Mouse (Mus musculus) embryonic facial prominence, embryonic 10.5 days (tissue): ENCODE results near the gene Bud23. TPM values are rescaled to one million over a fixed set of nuclear protein-coding genes. Genes with fewer than 3 reads are reported as not detected.
"Not testable (repeated sequence)": the region's sequence is repeated elsewhere in the genome, so short reads cannot be mapped to it uniquely, and the experiment has no call there.

ENCODE experiments used
- DNase-seq: peaks from one replicate; pipeline ENCODE4 v3.0.0-alpha.2; 2017; ENCODE audit warnings: low spot score
- H3K27ac ChIP-seq: fragments of 300-500 bp; sonication (generic); replicated peaks from 2 replicates; pipeline ENCODE4 v1.5.1; 2016; ENCODE audit warnings: mild to moderate bottlenecking
- H3K27me3 ChIP-seq: fragments of 300-500 bp; sonication (generic); replicated peaks from 2 replicates; pipeline ENCODE4 v1.6.1; 2016; ENCODE audit warnings: low read depth, mild to moderate bottlenecking; ENCODE audit not compliant: poor library complexity, severe bottlenecking
- H3K36me3 ChIP-seq: fragments of 300-500 bp; sonication (generic); replicated peaks from 2 replicates; pipeline ENCODE4 v1.6.1; 2016; ENCODE audit warnings: mild to moderate bottlenecking, moderate library complexity
- H3K4me1 ChIP-seq: fragments of 300-500 bp; sonication (generic); 2 replicates; pipeline ENCODE4 v1.6.1; 2016
- H3K4me3 ChIP-seq: fragments of 300-500 bp; sonication (generic); 2 replicates; pipeline ENCODE4 v1.5.1; 2016; ENCODE audit warnings: mild to moderate bottlenecking, moderate library complexity
- H3K9me3 ChIP-seq: fragments of 300-500 bp; sonication (generic); 2 replicates; pipeline ENCODE4 v1.6.1; 2016; ENCODE audit warnings: mild to moderate bottlenecking
- WGBS: fragments of 180-500 bp; shearing (Covaris S2); methylation state at CpG from one replicate; pipeline ENCODE4 v1.1.7; 2016; 5-methylcytosine and 5-hydroxymethylcytosine counted together
- polyA plus RNA-seq: library from polyadenylated mRNA; unstranded; fragments of >200 nt; fragmentation: Nextera tagmentation; extraction: Ambion mirVana; gene quantifications from 2 replicates; pipeline ENCODE4 v1.2.1, GENCODE M21; 2016

The Bud23 gene
- polyA plus RNA-seq, 1 experiment from 2014 or later: 190 TPM

GRCm38 (mm10) chr5:135063629-135064381, 954 bp downstream of the Bud23 start, which contains the start of gene Dnajc30:
Gene Dnajc30 (plus strand): TSS chr5:135064202.
- peak within 1 kb of the TSS; percentile 84 for H3K27ac ChIP-seq
- under 1% methylated on average over 52 of the region's 52 CpGs for WGBS
- peaks cover 69% of the 10 kb centered on the region for H3K36me3 ChIP-seq
- peak; percentile 97 for DNase-seq
- peaks cover 24% of the 10 kb centered on the region for H3K4me1 ChIP-seq
- peak within 1 kb of the TSS; percentile 85 for H3K4me3 ChIP-seq
- no peaks in the 10 kb centered on the region for H3K27me3 ChIP-seq
- H3K9me3 ChIP-seq: peaks cover 8% of the 10 kb centered on the region; the same call in 1 of the 2 replicates

DNA sequence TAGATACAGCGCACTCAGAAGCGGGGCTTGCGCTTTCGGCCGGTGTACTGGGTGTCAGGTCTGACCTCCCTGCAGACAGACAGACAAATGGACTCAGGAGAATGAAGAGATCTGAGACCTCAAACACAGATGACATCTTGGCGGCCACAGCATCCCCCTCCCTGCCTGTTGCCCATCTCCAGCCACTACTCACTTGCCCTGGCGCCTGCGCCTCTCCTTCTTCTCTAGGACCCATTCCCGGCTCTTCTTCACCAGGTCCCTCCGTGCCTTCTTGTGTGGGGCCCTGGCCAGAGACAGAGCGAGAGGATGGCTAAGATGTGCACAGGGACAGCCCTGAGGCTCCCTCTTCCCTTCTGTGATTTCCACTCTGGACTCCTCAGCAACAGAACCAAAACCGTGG, 11.4 kb downstream of the Bud23 start:
- 90% methylated on average over 12 of the region's 12 CpGs for WGBS

GRCm38 (mm10) chr5:135049268-135049667, 15.5 kb downstream of the Bud23 start:
- 85% methylated on average over 6 of the region's 6 CpGs for WGBS

More for the DNA sequence above, 11.4 kb downstream of the Bud23 start:
- no peak overlapping the region for H3K4me3 ChIP-seq
- H3K4me1 ChIP-seq: no peaks in the 10 kb centered on the region
- no peak for DNase-seq
- no peaks in the 10 kb centered on the region for H3K9me3 ChIP-seq
- no peak overlapping the region for H3K27ac ChIP-seq
- H3K27me3 ChIP-seq: no peaks in the 10 kb centered on the region
- H3K36me3 ChIP-seq: peaks cover 98% of the 10 kb centered on the region

DNA sequence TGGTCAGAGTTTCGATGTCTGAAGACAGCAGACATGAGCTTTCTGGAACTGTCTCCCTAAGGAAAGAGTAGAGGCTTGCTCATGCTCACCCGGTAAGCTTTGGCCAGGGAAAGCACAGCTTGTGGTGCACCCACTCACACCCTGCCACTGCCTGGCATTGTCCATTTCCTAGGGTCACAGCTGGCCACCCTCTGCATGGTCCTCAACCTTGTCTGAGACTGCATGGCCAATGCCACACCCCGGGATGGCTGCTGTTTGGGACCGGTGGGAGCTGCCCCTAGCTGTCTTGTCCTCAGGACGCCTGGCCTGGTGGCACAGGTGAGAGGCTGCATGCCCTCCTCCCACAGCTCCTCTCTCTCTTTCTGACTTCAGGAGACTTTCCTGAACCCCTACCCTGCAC, 16.2 kb downstream of the Bud23 start:
- Histone ChIP-seq H3K4me1 (no peaks in the 10 kb centered on the region), H3K36me3 (peaks cover 83% of the 10 kb centered on the region), H3K27ac (no peak overlapping the region), H3K4me3 (no peak overlapping the region), H3K27me3 (no peaks in the 10 kb centered on the region), H3K9me3 (no peaks in the 10 kb centered on the region)
- no peak for DNase-seq
- 96% methylated on average over 5 of the region's 5 CpGs for WGBS

More at GRCm38 (mm10) chr5:135049268-135049667, 15.5 kb downstream of the Bud23 start:
- H3K27ac ChIP-seq, H3K4me1 ChIP-seq, DNase-seq, H3K4me3 ChIP-seq, H3K27me3 ChIP-seq, H3K9me3 ChIP-seq: not testable (repeated sequence)
- H3K36me3 ChIP-seq: peaks cover 88% of the 10 kb centered on the region

DNA sequence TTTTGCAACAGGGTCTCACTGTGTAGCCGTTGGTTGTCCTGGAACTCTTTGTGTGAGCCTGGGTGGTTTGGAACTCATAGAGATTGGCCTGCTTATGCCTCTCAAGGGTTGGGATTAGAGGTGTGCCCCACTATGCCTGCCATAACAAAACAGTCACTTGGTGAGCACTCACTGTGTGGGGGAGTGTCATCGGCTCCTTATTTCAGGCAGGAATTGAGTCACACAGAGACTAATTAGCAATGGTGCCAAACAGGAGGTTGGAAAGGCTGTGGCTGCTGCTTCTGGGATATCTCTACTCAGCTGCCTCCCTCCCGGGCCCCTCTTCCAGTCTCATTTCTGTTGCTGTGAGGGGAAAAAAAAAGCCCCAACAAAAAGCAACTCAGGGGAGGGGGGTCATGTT, 20.2 kb downstream of the Bud23 start:
- Histone ChIP-seq H3K27ac (no peak overlapping the region), H3K9me3 (no peaks in the 10 kb centered on the region), H3K36me3 (peaks cover 57% of the 10 kb centered on the region), H3K27me3 (no peaks in the 10 kb centered on the region; the same call in 1 of the 2 replicates), H3K4me1 (peaks cover 25% of the 10 kb centered on the region), H3K4me3 (no peak overlapping the region)
- 93% methylated on average over 3 of the region's 3 CpGs for WGBS
- DNase-seq: no peak

GRCm38 (mm10) chr5:135042105-135042788, 22.5 kb downstream of the Bud23 start:
- H3K9me3 ChIP-seq: no peaks in the 10 kb centered on the region
- H3K27ac ChIP-seq: no peak overlapping the region
- H3K4me1 ChIP-seq: peaks cover 25% of the 10 kb centered on the region
- H3K36me3 ChIP-seq: peaks cover 59% of the 10 kb centered on the region
- peak overlapping the region; percentile 8; the same call in 1 of the 2 replicates for H3K4me3 ChIP-seq
- no peak for DNase-seq
- no peaks in the 10 kb centered on the region; the same call in 1 of the 2 replicates for H3K27me3 ChIP-seq
- WGBS: 27% methylated on average over 20 of the region's 21 CpGs

GRCm38 (mm10) chr5:135040777-135041176, 24.0 kb downstream of the Bud23 start:
- Histone ChIP-seq H3K36me3 (peaks cover 59% of the 10 kb centered on the region), H3K27me3 (no peaks in the 10 kb centered on the region; the same call in 1 of the 2 replicates), H3K9me3 (no peaks in the 10 kb centered on the region), H3K27ac (no peak overlapping the region; the same call in 1 of the 2 replicates), H3K4me1 (peaks cover 25% of the 10 kb centered on the region), H3K4me3 (no peak overlapping the region)
- no peak for DNase-seq
- 72% methylated on average over 11 of the region's 11 CpGs for WGBS

DNA sequence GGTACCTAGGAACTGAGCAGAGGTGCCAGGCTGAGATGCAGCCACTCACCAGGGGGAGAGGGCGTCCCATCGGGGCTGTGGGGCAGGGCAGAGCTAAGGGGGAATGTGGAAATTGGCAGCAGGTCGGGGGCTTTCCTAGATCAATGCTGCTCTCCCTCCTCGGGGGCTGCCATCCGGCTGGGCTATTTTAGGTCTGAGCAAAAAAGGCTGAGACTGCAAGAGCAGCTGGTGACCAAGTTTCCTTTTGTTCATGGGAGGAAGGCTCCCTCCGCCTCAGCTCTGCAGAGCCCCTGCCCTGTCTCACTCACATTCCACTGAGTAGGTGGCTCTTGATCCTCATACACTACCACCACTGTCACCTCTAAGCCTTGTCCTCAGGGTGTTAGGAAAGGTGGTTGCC, 24.7 kb downstream of the Bud23 start:
- Histone ChIP-seq H3K27ac (no peak overlapping the region; the same call in 1 of the 2 replicates), H3K9me3 (no peaks in the 10 kb centered on the region), H3K4me3 (no peak overlapping the region), H3K4me1 (peaks cover 25% of the 10 kb centered on the region), H3K27me3 (no peaks in the 10 kb centered on the region; the same call in 1 of the 2 replicates), H3K36me3 (peaks cover 51% of the 10 kb centered on the region)
- DNase-seq: no peak
- 40% methylated on average over 6 of the region's 6 CpGs for WGBS

DNA sequence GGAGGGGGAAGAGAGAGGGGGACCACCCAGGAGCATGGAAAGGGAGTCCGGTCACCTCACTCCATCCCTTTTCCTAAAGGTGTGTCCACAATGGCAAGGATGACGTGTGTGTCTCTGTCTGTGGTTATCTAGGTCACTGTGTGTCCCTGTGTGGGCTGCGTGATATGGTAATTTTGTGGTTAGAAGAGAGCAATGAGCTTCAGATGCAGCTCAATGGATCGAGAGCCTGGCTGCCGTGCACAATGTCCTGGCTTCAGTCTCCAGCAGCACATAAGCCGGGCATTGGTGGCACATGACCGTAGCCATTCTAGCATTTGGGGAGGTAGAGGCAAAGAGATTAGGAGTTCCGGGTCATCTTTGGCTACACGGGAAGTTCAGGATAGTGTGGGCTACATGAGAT, 25.2 kb downstream of the Bud23 start:
- 91% methylated on average over 9 of the region's 9 CpGs for WGBS
- H3K27ac ChIP-seq: no peak overlapping the region

DNA sequence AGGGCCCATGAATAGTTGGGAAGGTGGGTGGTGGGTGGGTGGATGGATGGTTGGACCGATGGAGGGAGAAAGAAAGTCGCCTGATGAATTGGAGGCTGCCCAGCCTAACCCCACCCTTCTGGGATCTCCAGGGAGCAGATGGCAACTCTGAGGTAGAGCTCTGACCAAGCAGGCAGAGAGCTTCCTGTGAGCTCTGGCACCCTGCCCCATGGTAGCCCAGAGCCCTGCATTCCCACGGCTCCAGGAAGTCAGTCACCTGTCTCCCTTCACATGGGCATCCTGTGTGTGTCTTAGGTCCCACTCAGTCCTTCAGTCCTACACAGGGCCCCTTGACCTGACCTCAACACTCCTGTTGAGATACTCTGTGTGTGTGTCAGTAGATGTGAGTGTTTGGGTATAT, 26.8 kb downstream of the Bud23 start:
- Histone ChIP-seq H3K27ac (no peak overlapping the region), H3K4me1 (peaks cover 25% of the 10 kb centered on the region), H3K4me3 (no peak overlapping the region), H3K27me3 (no peaks in the 10 kb centered on the region; the same call in 1 of the 2 replicates), H3K36me3 (peaks cover 53% of the 10 kb centered on the region), H3K9me3 (peaks cover 9% of the 10 kb centered on the region; the same call in 1 of the 2 replicates)
- WGBS: 94% methylated on average over 3 of the region's 3 CpGs
- DNase-seq: no peak

More for the DNA sequence above, 25.2 kb downstream of the Bud23 start:
- no peak for DNase-seq
- H3K4me3 ChIP-seq: no peak overlapping the region
- H3K9me3 ChIP-seq: peaks cover 4% of the 10 kb centered on the region; the same call in 1 of the 2 replicates
- H3K27me3 ChIP-seq: no peaks in the 10 kb centered on the region; the same call in 1 of the 2 replicates
- H3K36me3 ChIP-seq: peaks cover 50% of the 10 kb centered on the region
- H3K4me1 ChIP-seq: peaks cover 25% of the 10 kb centered on the region

DNA sequence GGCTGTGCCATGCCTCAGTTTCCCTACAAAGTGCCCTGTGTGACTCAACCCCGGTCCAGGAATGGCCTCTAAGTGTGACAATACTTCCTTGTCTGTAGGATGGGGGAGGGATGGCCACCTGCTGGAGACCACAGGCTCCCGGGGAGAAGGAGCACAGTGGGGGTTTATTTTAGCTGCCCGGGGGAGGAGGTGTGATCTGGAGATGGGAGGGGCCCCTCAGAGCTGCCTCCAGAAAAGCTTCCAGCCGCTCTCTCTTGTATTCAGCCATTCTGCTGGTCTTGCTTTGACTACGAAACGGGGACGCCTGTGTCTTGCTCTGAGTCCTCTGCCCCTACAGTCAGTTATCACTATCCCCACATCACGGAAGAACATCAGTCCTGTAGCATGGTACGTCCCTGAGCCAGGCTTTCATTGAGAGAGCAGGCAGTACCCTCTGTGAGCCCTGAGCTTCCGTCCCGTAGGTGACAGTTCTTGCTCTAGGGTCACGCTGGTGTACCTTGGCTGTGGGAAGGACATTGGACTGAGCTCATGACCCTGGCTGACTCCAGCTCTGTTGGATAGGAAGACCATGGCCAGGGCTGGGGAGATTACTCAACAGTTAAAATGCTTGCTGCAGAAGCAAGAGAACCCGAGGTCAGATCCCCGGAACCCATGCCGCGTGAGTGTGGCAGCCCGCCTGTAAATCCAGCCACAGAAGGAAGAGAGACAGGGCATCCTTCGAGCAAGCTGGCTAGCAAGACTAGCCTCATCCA, 29.0 kb downstream of the Bud23 start:
- WGBS: 65% methylated on average over 18 of the region's 18 CpGs
- no peak overlapping the region for H3K4me3 ChIP-seq
- no peak overlapping the region for H3K27ac ChIP-seq

GRCm38 (mm10) chr5:135034593-135034992, 30.2 kb downstream of the Bud23 start:
- no peak overlapping the region for H3K4me3 ChIP-seq
- H3K9me3 ChIP-seq: peaks cover 9% of the 10 kb centered on the region; the same call in 1 of the 2 replicates
- peaks cover 45% of the 10 kb centered on the region for H3K36me3 ChIP-seq
- peaks cover under 1% of the 10 kb centered on the region; the same call in 1 of the 2 replicates for H3K4me1 ChIP-seq
- no peak for DNase-seq
- H3K27me3 ChIP-seq: no peaks in the 10 kb centered on the region
- H3K27ac ChIP-seq: no peak overlapping the region
- WGBS: 97% methylated on average over 2 of the region's 2 CpGs

More for the DNA sequence above, 29.0 kb downstream of the Bud23 start:
- Histone ChIP-seq H3K4me1 (peaks cover 13% of the 10 kb centered on the region), H3K36me3 (peaks cover 51% of the 10 kb centered on the region), H3K9me3 (peaks cover 9% of the 10 kb centered on the region; the same call in 1 of the 2 replicates), H3K27me3 (no peaks in the 10 kb centered on the region)
- DNase-seq: no peak
